Mouse (Mus musculus): Measurements from ENCODE around the gene Sypl2. TPM values are rescaled to one million over a fixed set of nuclear protein-coding genes. Genes with fewer than 3 reads are reported as not detected.

Gene Sypl2
- polyA plus RNA-seq, 1 experiment from 2014 or later, result 3.1 TPM

Other genes with a start within 250 kb of the Sypl2 start
- gene Gstm2, start 240.2 kb downstream of the Sypl2 start, polyA plus RNA-seq (2014; fragmentation: Nextera tagmentation; extraction: Ambion mirVana), result 59.8 and 68.2 TPM in 2 replicates
- 60.8 and 63.8 TPM in 2 replicates for gene Gstm1, start 208.7 kb downstream of the Sypl2 start, polyA plus RNA-seq (2014; fragmentation: Nextera tagmentation; extraction: Ambion mirVana)
- gene Gstm4, start 181.8 kb downstream of the Sypl2 start, polyA plus RNA-seq (2014; fragmentation: Nextera tagmentation; extraction: Ambion mirVana), result 15.6 and 17.4 TPM in 2 replicates
- gene Ampd2, start 140.0 kb downstream of the Sypl2 start, polyA plus RNA-seq (2014; fragmentation: Nextera tagmentation; extraction: Ambion mirVana), result 15.3 and 20.3 TPM in 2 replicates
- gene Gnat2, start 133.9 kb downstream of the Sypl2 start, polyA plus RNA-seq (2014; fragmentation: Nextera tagmentation; extraction: Ambion mirVana), result 0.59 and 0.73 TPM in 2 replicates
- gene Gnai3, start 80.5 kb downstream of the Sypl2 start, polyA plus RNA-seq (2014; fragmentation: Nextera tagmentation; extraction: Ambion mirVana), result 71.4 and 74.0 TPM in 2 replicates
- 0.24 TPM in 1 of 2 replicates, not detected in the other for gene Gpr61, start 71.8 kb downstream of the Sypl2 start, polyA plus RNA-seq (2014; fragmentation: Nextera tagmentation; extraction: Ambion mirVana)
- 2.6 and 2.9 TPM in 2 replicates for gene Amigo1, start 40.3 kb downstream of the Sypl2 start, polyA plus RNA-seq (2014; fragmentation: Nextera tagmentation; extraction: Ambion mirVana)
- 1.8 and 2.2 TPM in 2 replicates for gene Cyb561d1, start 25.4 kb downstream of the Sypl2 start, polyA plus RNA-seq (2014; fragmentation: Nextera tagmentation; extraction: Ambion mirVana)
- gene Atxn7l2, start 15.7 kb downstream of the Sypl2 start, polyA plus RNA-seq (2014; fragmentation: Nextera tagmentation; extraction: Ambion mirVana), result 6.3 and 7.1 TPM in 2 replicates
- gene Psma5, start 30.3 kb upstream of the Sypl2 start, polyA plus RNA-seq (2014; fragmentation: Nextera tagmentation; extraction: Ambion mirVana), result 210 and 231 TPM in 2 replicates
- 19.3 and 21.4 TPM in 2 replicates for gene Sort1, start 57.4 kb upstream of the Sypl2 start, polyA plus RNA-seq (2014; fragmentation: Nextera tagmentation; extraction: Ambion mirVana)
- 70.2 and 94.5 TPM in 2 replicates for gene Mybphl, start 138.3 kb upstream of the Sypl2 start, polyA plus RNA-seq (2014; fragmentation: Nextera tagmentation; extraction: Ambion mirVana)
- gene Psrc1, start 157.2 kb upstream of the Sypl2 start, polyA plus RNA-seq (2014; fragmentation: Nextera tagmentation; extraction: Ambion mirVana), result 17.0 and 19.3 TPM in 2 replicates
- 2.5 and 3.1 TPM in 2 replicates for gene Celsr2, start 188.9 kb upstream of the Sypl2 start, polyA plus RNA-seq (2014; fragmentation: Nextera tagmentation; extraction: Ambion mirVana)
- gene Sars, start 218.6 kb upstream of the Sypl2 start, polyA plus RNA-seq (2014; fragmentation: Nextera tagmentation; extraction: Ambion mirVana), result 84.5 and 85.2 TPM in 2 replicates

Measured in heart, embryonic 14.5 days (tissue).